Mouse (Mus musculus): ENCODE data around the gene Dtl. TPM values are rescaled to one million over a fixed set of nuclear protein-coding genes. Genes with fewer than 3 reads are reported as not detected.

The Dtl gene
- total and polyA plus RNA-seq, 2 experiments = 0.07 to 0.28 TPM

DNA sequence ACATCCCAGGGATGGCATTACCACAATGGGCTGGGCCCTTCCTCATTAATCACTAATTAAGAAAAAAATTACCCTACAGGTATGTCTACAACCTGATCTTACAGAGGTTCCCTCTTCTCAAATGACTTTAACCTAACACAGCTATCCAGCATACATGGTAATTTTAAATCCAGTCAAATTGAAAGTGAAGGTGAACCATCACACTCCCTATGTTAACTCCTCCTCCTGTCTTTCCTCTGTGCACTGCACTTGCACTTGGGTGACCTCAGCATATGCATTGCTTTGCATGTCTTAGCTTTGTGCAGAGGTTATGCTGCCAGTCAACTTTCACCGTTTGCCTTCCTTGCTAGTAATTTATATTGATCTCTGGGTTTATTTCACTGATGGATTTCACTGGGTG is 34.2 kb upstream of the Dtl start:
- H3K9ac ChIP-seq (ENCODE audit: low read depth, low read length) = no peak overlapping the region
- no peaks in the 10 kb centered on the region for H3K27me3 ChIP-seq (ENCODE audit: control insufficient read depth, insufficient read depth, low read length)
- no peak for DNase-seq (ENCODE audit: extremely low read depth, low read depth, low spot score)
- WGBS = 77% methylated on average over 1 of the region's 1 CpGs
- H3K79me2 ChIP-seq (ENCODE audit: control insufficient read depth, insufficient read depth, low read length) = no peaks in the 10 kb centered on the region
- no peak for TF ChIP-seq CTCF (IDR thresholded peaks at IDR 0.05; ENCODE audit: low read depth, low read length)
- no peak for TF ChIP-seq POLR2A (IDR thresholded peaks at IDR 0.05; ENCODE audit: extremely low read depth, insufficient read depth, low read length)
- H3K4me1 ChIP-seq (ENCODE audit: control insufficient read depth, insufficient read depth, low read length) = no peaks in the 10 kb centered on the region
- H3K36me3 ChIP-seq (ENCODE audit: control insufficient read depth, insufficient read depth, low read length) = peaks cover 58% of the 10 kb centered on the region
- no peak overlapping the region for H3K4me3 ChIP-seq (ENCODE audit: insufficient read depth, low read depth, low read length)
- H3K27ac ChIP-seq (replicated peaks; ENCODE audit: insufficient read depth, low read depth, low read length) = no peak overlapping the region

DNA sequence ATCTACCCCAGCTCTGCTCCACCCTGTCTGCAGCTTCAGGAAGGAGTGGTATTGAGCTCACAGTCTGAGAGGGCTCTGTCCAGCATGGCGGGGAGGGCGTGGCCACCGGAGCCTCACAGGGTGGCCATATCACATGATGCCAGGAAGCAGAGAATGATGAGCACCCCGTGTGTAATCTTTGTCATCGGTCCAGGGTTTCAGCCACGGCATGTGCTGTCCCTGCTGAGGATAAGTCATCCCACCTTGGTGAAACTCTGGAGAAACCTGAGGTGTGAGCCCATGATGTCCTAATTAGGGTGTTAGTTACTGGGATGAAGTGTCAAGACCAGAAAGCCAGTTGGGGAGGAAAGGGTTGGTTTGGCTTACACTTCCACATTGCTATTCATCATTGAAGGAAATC is 33.7 kb upstream of the Dtl start:
- H3K27ac ChIP-seq (replicated peaks; ENCODE audit: insufficient read depth, low read depth, low read length) = no peak overlapping the region
- no peak for TF ChIP-seq POLR2A (IDR thresholded peaks at IDR 0.05; ENCODE audit: extremely low read depth, insufficient read depth, low read length)
- no peak for TF ChIP-seq CTCF (IDR thresholded peaks at IDR 0.05; ENCODE audit: low read depth, low read length)
- no peaks in the 10 kb centered on the region for H3K27me3 ChIP-seq (ENCODE audit: control insufficient read depth, insufficient read depth, low read length)
- peaks cover 56% of the 10 kb centered on the region for H3K36me3 ChIP-seq (ENCODE audit: control insufficient read depth, insufficient read depth, low read length)
- no peaks in the 10 kb centered on the region for H3K4me1 ChIP-seq (ENCODE audit: control insufficient read depth, insufficient read depth, low read length)
- H3K4me3 ChIP-seq (ENCODE audit: insufficient read depth, low read depth, low read length) = no peak overlapping the region
- DNase-seq (ENCODE audit: extremely low read depth, low read depth, low spot score) = no peak
- H3K79me2 ChIP-seq (ENCODE audit: control insufficient read depth, insufficient read depth, low read length) = no peaks in the 10 kb centered on the region
- WGBS = 90% methylated on average over 6 of the region's 6 CpGs
- H3K9ac ChIP-seq (ENCODE audit: low read depth, low read length) = no peak overlapping the region

DNA sequence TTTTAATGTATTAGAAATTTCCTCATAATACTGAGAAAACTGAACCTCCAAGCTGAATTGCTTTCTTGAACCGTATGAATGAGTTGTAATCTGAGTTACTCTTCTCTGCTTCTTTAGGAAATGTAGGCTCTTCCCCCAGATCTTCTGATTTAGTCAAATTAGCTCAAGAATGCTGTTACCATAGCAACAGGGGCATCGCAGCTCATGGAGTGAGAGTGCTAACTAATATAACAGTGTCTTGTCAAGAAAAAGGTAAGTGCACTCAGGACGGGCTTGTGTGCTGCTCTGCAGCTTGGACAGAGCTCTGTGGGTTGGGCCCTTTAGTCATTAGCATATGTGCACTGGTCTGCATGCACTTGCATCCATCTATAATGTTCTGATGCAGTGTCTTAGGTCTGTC is 29.3 kb upstream of the Dtl start:
- Histone ChIP-seq H3K27me3 (ENCODE audit: control insufficient read depth, insufficient read depth, low read length) (no peaks in the 10 kb centered on the region), H3K79me2 (ENCODE audit: control insufficient read depth, insufficient read depth, low read length) (peaks cover 2% of the 10 kb centered on the region; the same call in 1 of the 2 replicates), H3K4me1 (ENCODE audit: control insufficient read depth, insufficient read depth, low read length) (no peaks in the 10 kb centered on the region), H3K9ac (ENCODE audit: low read depth, low read length) (no peak overlapping the region), H3K27ac (replicated peaks; ENCODE audit: insufficient read depth, low read depth, low read length) (no peak overlapping the region), H3K36me3 (ENCODE audit: control insufficient read depth, insufficient read depth, low read length) (peaks cover 49% of the 10 kb centered on the region), H3K4me3 (ENCODE audit: insufficient read depth, low read depth, low read length) (no peak overlapping the region)
- no peak for TF ChIP-seq POLR2A (IDR thresholded peaks at IDR 0.05; ENCODE audit: extremely low read depth, insufficient read depth, low read length)
- no peak for TF ChIP-seq CTCF (IDR thresholded peaks at IDR 0.05; ENCODE audit: low read depth, low read length)
- DNase-seq (ENCODE audit: extremely low read depth, low read depth, low spot score) = no peak
- WGBS = 93% methylated on average over 3 of the region's 3 CpGs

DNA sequence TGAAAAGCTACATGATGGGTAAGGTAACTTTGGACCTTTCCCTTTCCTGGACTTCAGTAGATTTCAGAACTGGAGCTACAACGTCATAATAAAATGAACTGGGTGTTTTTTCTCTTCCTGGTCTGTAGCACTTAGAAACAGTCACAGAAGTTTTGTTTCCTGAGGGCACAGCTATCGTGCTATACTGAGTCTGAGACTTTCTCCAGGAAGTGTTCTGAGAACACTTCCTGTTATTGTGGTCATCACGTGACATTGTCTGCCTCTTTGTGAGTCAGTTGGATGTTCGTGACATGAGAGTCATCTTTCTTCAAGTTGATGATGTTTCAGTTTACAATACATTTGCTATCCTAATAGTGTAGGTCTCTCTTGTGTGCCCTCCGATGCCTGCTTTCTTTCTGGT is 23.9 kb upstream of the Dtl start:
- H3K36me3 ChIP-seq (ENCODE audit: control insufficient read depth, insufficient read depth, low read length) = peaks cover 37% of the 10 kb centered on the region
- 76% methylated on average over 5 of the region's 5 CpGs for WGBS
- no peak for DNase-seq (ENCODE audit: extremely low read depth, low read depth, low spot score)

DNA sequence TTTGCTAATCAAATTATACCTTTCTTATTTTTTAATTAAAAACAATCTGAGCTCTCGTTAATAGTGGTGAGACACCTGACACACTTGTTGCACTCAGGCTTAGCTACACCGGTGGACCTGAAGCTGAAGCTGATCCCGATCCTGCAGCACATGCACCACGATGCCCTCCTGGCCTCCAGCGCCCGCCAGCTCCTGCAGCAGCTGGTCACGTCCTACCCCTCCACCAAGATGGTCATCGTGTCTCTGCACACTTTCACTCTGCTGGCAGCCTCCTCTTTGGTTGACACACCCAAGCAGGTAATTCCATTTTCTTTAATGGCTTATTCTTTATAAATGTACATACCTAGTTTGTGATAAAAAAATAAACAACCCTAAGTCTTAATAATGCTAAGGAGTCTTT is 20.7 kb upstream of the Dtl start:
- DNase-seq (ENCODE audit: extremely low read depth, low read depth, low spot score) = no peak
- H3K27ac ChIP-seq (replicated peaks; ENCODE audit: insufficient read depth, low read depth, low read length) = no peak overlapping the region
- WGBS = 98% methylated on average over 8 of the region's 8 CpGs
- no peaks in the 10 kb centered on the region for H3K27me3 ChIP-seq (ENCODE audit: control insufficient read depth, insufficient read depth, low read length)
- no peak overlapping the region for H3K4me3 ChIP-seq (ENCODE audit: insufficient read depth, low read depth, low read length)
- no peaks in the 10 kb centered on the region for H3K4me1 ChIP-seq (ENCODE audit: control insufficient read depth, insufficient read depth, low read length)
- no peak overlapping the region for H3K9ac ChIP-seq (ENCODE audit: low read depth, low read length)
- H3K79me2 ChIP-seq (ENCODE audit: control insufficient read depth, insufficient read depth, low read length) = peaks cover 8% of the 10 kb centered on the region; the same call in 1 of the 2 replicates
- TF ChIP-seq CTCF (IDR thresholded peaks at IDR 0.05; ENCODE audit: low read depth, low read length) = no peak
- no peak for TF ChIP-seq POLR2A (IDR thresholded peaks at IDR 0.05; ENCODE audit: extremely low read depth, insufficient read depth, low read length)
- H3K36me3 ChIP-seq (ENCODE audit: control insufficient read depth, insufficient read depth, low read length) = peaks cover 27% of the 10 kb centered on the region

More for the DNA sequence above, 23.9 kb upstream of the Dtl start:
- Histone ChIP-seq H3K79me2 (ENCODE audit: control insufficient read depth, insufficient read depth, low read length) (peaks cover 2% of the 10 kb centered on the region; the same call in 1 of the 2 replicates), H3K9ac (ENCODE audit: low read depth, low read length) (no peak overlapping the region), H3K27me3 (ENCODE audit: control insufficient read depth, insufficient read depth, low read length) (no peaks in the 10 kb centered on the region), H3K27ac (replicated peaks; ENCODE audit: insufficient read depth, low read depth, low read length) (no peak overlapping the region), H3K4me1 (ENCODE audit: control insufficient read depth, insufficient read depth, low read length) (no peaks in the 10 kb centered on the region), H3K4me3 (ENCODE audit: insufficient read depth, low read depth, low read length) (no peak overlapping the region)
- TF ChIP-seq CTCF (IDR thresholded peaks at IDR 0.05; ENCODE audit: low read depth, low read length) = no peak
- TF ChIP-seq POLR2A (IDR thresholded peaks at IDR 0.05; ENCODE audit: extremely low read depth, insufficient read depth, low read length) = no peak

DNA sequence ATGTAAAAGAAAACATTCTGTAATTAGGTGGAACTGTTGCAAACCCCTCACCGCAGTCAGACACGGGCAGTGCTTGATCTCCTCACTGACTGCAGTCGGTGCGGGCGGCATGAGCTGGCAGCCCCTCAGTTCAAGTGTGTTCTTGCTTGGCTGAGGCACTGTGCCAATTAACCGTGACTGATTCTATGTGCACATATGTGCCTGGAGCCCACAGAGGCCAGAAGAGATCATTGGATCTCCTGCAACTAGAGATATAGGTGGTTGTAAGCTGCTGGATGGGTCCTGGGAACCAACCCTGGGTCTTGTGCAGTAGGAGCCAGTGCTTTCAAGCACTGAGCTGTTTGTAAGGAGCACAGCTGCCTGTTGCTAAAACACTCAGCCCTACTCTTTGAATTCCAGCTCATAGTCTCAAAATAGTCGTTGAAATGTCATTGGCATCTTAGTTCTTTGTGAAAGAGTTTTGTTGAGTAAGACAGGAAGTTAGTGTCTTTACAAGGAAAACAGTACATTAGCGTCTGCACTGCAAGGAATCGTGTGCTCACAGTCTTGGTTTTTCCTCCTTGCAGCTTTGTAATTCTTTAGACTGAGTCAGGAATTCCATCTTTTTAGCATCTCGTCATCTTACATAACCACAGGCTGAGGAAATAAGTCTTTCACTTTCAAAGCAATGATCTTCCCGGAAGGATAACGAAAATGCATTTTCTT is 16.8 kb upstream of the Dtl start:
- Histone ChIP-seq H3K27me3 (ENCODE audit: control insufficient read depth, insufficient read depth, low read length) (no peaks in the 10 kb centered on the region), H3K27ac (replicated peaks; ENCODE audit: insufficient read depth, low read depth, low read length) (no peak overlapping the region), H3K36me3 (ENCODE audit: control insufficient read depth, insufficient read depth, low read length) (peaks cover 17% of the 10 kb centered on the region), H3K4me3 (ENCODE audit: insufficient read depth, low read depth, low read length) (no peak overlapping the region), H3K4me1 (ENCODE audit: control insufficient read depth, insufficient read depth, low read length) (peaks cover 17% of the 10 kb centered on the region), H3K79me2 (ENCODE audit: control insufficient read depth, insufficient read depth, low read length) (peaks cover 5% of the 10 kb centered on the region; the same call in 1 of the 2 replicates), H3K9ac (ENCODE audit: low read depth, low read length) (no peak overlapping the region)
- TF ChIP-seq CTCF (IDR thresholded peaks at IDR 0.05; ENCODE audit: low read depth, low read length) (no peak), POLR2A (IDR thresholded peaks at IDR 0.05; ENCODE audit: extremely low read depth, insufficient read depth, low read length) (no peak)
- WGBS = 86% methylated on average over 12 of the region's 12 CpGs
- DNase-seq (ENCODE audit: extremely low read depth, low read depth, low spot score) = no peak

Measured in liver, adult 2 months (tissue).